Mouse (Mus musculus): ENCODE data around the gene Rassf5. TPM values are rescaled to one million over a fixed set of nuclear protein-coding genes. Genes with fewer than 3 reads are reported as not detected.
"Not testable (repeated sequence)": the region's sequence is repeated elsewhere in the genome, so short reads cannot be mapped to it uniquely, and the experiment has no call there.

Gene Rassf5
- polyA plus RNA-seq, 1 experiment from 2014 or later = 3.5 TPM

DNA sequence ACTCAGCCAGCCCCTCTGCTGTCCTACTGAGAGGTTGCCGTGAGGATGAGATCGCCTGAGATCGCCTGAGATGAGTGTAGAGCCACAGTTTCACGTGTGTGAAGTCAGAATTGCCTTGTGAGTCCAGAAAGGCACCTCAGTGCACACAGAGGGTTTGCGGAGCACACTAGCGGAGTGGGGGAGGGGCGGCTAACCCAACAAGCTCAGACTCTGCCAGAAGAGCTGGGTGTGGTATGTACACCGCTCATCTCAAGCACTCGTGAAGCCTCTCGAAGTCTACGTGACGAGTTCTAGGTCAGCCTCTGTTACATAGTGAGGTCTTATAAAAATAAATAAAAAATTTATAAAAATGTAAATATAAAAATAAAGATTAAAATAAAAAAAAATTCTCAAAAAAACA is 18.8 kb upstream of the Rassf5 start:
- H3K36me3 ChIP-seq (ENCODE audit: control insufficient read depth, insufficient read depth, low read length) = no peaks in the 10 kb centered on the region; the same call in 1 of the 2 replicates
- 76% methylated on average over 12 of the region's 12 CpGs for WGBS
- no peaks in the 10 kb centered on the region for H3K27me3 ChIP-seq (replicated peaks; ENCODE audit: control insufficient read depth, insufficient read depth, low read length)
- H3K27ac ChIP-seq (ENCODE audit: low read length) = no peak overlapping the region
- no peak overlapping the region for H3K4me2 ChIP-seq (ENCODE audit: low read depth, low read length)
- no peaks in the 10 kb centered on the region for H3K9me3 ChIP-seq (ENCODE audit: control insufficient read depth, low read length)
- no peaks in the 10 kb centered on the region for H3K4me1 ChIP-seq (ENCODE audit: control insufficient read depth, insufficient read depth, low read length)
- no peak overlapping the region for H3K9ac ChIP-seq (ENCODE audit: low read depth, low read length)
- no peak for ATAC-seq
- no peak overlapping the region for H3K4me3 ChIP-seq (ENCODE audit: low read length)

DNA sequence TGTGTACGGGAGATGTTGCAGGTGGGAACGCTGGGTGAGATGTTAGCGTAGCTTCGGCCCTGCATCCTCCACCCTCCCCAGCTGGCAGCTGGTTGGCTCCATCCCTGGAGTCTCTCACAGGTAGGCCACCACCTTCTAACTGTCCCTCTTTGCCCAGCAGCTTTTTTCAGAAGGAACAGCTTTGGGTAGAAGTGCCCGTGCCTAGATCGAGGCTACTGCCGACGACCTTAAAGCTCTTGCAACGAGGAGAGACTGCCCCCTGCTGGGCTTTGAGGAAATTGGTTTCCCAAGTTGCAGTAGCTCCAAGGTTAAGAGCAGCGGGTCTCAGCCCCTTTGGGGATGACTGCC is 15.2 kb upstream of the Rassf5 start:
- 33% methylated on average over 10 of the region's 10 CpGs for WGBS
- no peak overlapping the region for H3K9ac ChIP-seq (ENCODE audit: low read depth, low read length)
- no peaks in the 10 kb centered on the region for H3K4me1 ChIP-seq (ENCODE audit: control insufficient read depth, insufficient read depth, low read length)
- ATAC-seq = peak; percentile 36; the same call in 1 of the 2 replicates
- no peak overlapping the region for H3K4me3 ChIP-seq (ENCODE audit: low read length)
- H3K9me3 ChIP-seq (ENCODE audit: control insufficient read depth, low read length) = no peaks in the 10 kb centered on the region
- H3K27me3 ChIP-seq (replicated peaks; ENCODE audit: control insufficient read depth, insufficient read depth, low read length) = no peaks in the 10 kb centered on the region
- no peak overlapping the region for H3K27ac ChIP-seq (ENCODE audit: low read length)
- no peak overlapping the region for H3K4me2 ChIP-seq (ENCODE audit: low read depth, low read length)
- no peaks in the 10 kb centered on the region for H3K36me3 ChIP-seq (ENCODE audit: control insufficient read depth, insufficient read depth, low read length)

DNA sequence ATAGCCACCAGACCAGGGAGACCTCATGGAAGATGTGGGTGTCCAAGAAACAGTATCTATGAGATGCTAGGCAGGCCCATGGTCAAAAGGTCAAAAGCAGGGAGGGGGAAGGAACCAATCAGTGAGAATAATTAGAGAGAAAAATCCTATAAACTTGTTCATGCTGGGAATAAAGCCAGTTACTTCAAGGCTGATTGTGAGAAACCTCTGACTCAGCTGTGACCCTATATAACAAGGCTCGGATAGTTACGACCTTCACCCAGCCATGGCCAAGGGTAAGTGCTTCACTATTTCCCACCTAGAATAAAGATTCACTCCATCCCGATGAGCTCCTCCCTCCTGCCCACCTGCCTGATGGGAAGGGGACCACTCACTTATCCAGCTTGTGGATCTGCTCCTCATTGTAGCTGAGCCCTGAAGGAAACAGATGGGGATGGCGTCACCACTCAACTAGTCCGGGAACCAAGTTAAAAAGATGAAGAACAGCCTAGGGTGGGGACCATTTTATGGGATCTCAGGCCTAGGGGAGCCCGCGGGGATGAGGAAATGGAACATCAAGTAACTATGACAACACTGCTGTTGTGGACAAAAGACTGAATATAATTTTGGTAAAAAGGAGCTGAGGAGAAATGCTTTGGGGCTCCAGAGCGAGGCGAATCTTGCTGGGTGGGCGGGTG is 14.7 kb upstream of the Rassf5 start:
- no peaks in the 10 kb centered on the region for H3K9me3 ChIP-seq (ENCODE audit: control insufficient read depth, low read length)
- no peak overlapping the region for H3K4me2 ChIP-seq (ENCODE audit: low read depth, low read length)
- no peaks in the 10 kb centered on the region for H3K36me3 ChIP-seq (ENCODE audit: control insufficient read depth, insufficient read depth, low read length)
- ATAC-seq = no peak
- no peak overlapping the region for H3K4me3 ChIP-seq (ENCODE audit: low read length)
- 72% methylated on average over 10 of the region's 10 CpGs for WGBS
- no peak overlapping the region for H3K27ac ChIP-seq (ENCODE audit: low read length)
- H3K4me1 ChIP-seq (ENCODE audit: control insufficient read depth, insufficient read depth, low read length) = no peaks in the 10 kb centered on the region
- no peaks in the 10 kb centered on the region for H3K27me3 ChIP-seq (replicated peaks; ENCODE audit: control insufficient read depth, insufficient read depth, low read length)
- no peak overlapping the region for H3K9ac ChIP-seq (ENCODE audit: low read depth, low read length)

DNA sequence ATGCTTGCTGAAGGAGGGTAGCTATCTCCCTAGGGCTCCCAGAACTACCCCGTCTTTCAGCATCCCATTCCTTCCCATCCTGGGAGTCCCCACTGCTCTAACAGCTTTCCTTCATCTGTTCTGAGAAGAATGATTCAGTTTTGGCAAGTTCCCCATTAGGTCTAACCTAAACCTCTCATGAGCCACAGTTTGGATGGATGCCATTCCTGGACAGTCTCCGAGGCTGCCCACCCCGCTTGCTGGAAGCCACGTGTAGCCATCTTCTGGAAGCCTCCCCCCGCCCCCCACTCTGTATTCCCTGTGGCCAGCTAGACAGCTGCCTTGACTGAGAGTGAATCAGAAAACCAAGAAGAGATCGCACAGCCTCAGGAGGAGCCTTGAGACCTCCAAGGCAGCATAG is 12.2 kb upstream of the Rassf5 start:
- H3K36me3 ChIP-seq (ENCODE audit: control insufficient read depth, insufficient read depth, low read length) = no peaks in the 10 kb centered on the region
- no peaks in the 10 kb centered on the region for H3K4me1 ChIP-seq (ENCODE audit: control insufficient read depth, insufficient read depth, low read length)
- H3K4me2 ChIP-seq (ENCODE audit: low read depth, low read length) = no peak overlapping the region
- no peaks in the 10 kb centered on the region for H3K27me3 ChIP-seq (replicated peaks; ENCODE audit: control insufficient read depth, insufficient read depth, low read length)
- H3K9me3 ChIP-seq (ENCODE audit: control insufficient read depth, low read length) = no peaks in the 10 kb centered on the region
- WGBS = 78% methylated on average over 6 of the region's 6 CpGs
- H3K27ac ChIP-seq (ENCODE audit: low read length) = no peak overlapping the region
- H3K4me3 ChIP-seq (ENCODE audit: low read length) = no peak overlapping the region
- ATAC-seq = no peak
- H3K9ac ChIP-seq (ENCODE audit: low read depth, low read length) = no peak overlapping the region

DNA sequence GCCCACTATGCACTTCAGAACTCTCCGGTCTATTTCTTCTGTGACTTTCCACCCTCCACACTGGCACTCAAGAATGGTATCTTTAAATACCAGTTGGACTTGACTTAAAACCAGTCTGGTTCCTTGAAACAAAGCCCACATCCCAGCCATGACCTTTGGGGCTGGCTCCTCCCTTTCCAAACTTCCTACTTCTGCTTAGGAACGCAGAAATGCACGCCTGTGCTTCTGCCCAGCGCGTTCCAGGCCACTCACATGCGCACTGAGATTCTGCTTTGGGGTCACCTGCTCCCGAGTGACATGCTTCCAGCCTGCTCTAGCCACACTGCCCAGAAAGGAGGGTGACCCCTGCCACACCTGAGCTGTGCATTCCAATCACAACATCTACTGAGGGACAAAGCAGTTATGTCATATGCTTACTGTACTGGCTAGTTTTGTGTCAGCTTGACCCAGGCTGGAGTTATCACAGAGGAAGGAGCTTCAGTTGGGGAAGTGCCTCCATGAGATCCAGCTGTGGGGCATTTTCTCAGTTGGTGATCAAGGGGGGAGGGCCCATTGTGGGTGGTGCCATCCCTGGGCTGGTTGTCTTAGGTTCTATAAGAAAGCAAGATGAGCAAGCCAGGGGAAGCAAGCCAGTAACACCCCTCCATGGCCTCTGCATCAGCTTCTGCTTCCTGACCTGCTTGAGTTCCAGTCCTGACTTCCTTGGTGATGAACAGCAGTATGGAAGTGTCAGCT is 7.6 kb upstream of the Rassf5 start:
- H3K9ac ChIP-seq (ENCODE audit: low read depth, low read length); H3K9me3 ChIP-seq (ENCODE audit: control insufficient read depth, low read length); H3K4me3 ChIP-seq (ENCODE audit: low read length); H3K4me1 ChIP-seq (ENCODE audit: control insufficient read depth, insufficient read depth, low read length); H3K36me3 ChIP-seq (ENCODE audit: control insufficient read depth, insufficient read depth, low read length); H3K27ac ChIP-seq (ENCODE audit: low read length); ATAC-seq; H3K4me2 ChIP-seq (ENCODE audit: low read depth, low read length); H3K27me3 ChIP-seq (replicated peaks; ENCODE audit: control insufficient read depth, insufficient read depth, low read length): not testable (repeated sequence)
- 69% methylated on average over 7 of the region's 7 CpGs for WGBS

DNA sequence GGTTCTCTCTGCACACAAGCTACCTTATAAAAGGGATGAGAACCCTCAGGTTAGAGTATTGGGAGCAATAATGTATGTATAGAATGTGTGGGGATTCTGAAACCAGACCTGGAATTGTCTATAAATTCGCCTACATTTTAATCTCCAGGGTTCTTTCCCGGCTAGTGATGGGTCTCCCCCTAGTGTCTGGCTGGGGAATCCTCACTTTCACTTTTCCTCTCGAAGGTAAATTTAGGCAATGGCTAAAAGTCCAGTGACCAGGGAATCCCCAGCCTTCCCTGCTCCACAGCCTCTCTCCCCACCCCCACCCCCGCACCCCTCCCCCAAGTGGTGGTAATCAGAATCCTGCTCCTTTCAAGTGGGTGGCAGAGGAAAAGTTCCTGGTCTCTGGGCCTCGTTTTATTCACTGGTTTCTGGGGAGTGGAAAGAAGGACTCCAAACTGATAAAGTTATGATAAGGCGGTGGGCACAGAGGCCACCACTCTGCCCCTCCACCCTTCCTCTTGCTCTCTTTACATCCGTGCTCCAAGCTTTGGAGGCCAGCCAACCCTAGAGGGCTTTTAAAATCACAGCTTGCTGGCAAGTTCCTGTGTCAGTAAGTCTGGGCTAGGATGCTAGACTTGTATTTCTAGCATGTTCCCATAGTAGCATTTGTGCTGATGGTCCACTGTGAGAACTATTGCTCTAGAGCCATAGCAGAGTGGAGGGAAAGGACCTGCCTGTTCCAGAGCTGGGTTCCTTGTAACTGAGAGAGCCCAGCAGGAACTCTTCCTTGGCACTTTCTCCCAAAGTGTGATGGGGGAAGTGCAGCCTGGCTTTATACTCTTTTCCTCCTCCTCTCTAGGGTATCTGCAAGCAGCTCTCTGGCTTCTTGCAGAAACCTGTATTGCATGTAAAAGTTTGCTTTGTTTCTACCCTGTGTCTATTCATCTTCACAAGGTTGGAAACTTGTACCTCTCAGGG is 1.7 kb upstream of the Rassf5 start:
- Histone ChIP-seq H3K27me3 (replicated peaks; ENCODE audit: control insufficient read depth, insufficient read depth, low read length) (peaks cover 37% of the 10 kb centered on the region), H3K36me3 (ENCODE audit: control insufficient read depth, insufficient read depth, low read length) (no peaks in the 10 kb centered on the region), H3K9me3 (ENCODE audit: control insufficient read depth, low read length) (no peaks in the 10 kb centered on the region), H3K4me1 (ENCODE audit: control insufficient read depth, insufficient read depth, low read length) (peaks cover 15% of the 10 kb centered on the region), H3K4me3 (ENCODE audit: low read length) (no peak overlapping the region), H3K9ac (ENCODE audit: low read depth, low read length) (no peak overlapping the region), H3K27ac (ENCODE audit: low read length) (no peak overlapping the region), H3K4me2 (ENCODE audit: low read depth, low read length) (no peak overlapping the region)
- no peak for ATAC-seq
- 9% methylated on average over 7 of the region's 7 CpGs for WGBS

DNA sequence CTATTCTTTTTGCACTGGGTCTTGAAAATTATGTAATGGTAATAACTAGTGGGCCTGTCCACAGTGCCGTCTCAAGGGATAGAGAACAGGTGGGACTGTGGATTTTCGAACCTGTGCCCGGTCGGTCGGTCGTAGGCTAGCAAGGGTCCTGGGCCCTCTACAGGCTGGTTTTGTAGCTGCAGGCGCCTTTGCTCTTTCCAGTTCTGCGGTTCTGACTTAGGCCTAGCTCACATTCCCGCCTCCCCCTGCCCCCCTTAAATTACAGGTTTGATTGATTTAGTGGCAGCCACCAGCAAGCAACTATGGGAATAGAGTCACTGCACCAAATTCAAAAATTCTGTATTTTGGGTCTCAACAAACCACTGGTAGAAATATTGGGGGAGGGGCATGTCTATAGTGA is 868 bp upstream of the Rassf5 start:
- ATAC-seq = peak; percentile 44
- WGBS = 11% methylated on average over 9 of the region's 9 CpGs
- H3K9ac ChIP-seq (ENCODE audit: low read depth, low read length) = peak overlapping the region; percentile 78
- peaks cover 40% of the 10 kb centered on the region for H3K27me3 ChIP-seq (replicated peaks; ENCODE audit: control insufficient read depth, insufficient read depth, low read length)
- H3K9me3 ChIP-seq (ENCODE audit: control insufficient read depth, low read length) = no peaks in the 10 kb centered on the region
- peak overlapping the region; percentile 70 for H3K4me3 ChIP-seq (ENCODE audit: low read length)
- no peak overlapping the region for H3K27ac ChIP-seq (ENCODE audit: low read length)
- H3K4me2 ChIP-seq (ENCODE audit: low read depth, low read length) = peak overlapping the region; percentile 99
- H3K36me3 ChIP-seq (ENCODE audit: control insufficient read depth, insufficient read depth, low read length) = no peaks in the 10 kb centered on the region
- peaks cover 15% of the 10 kb centered on the region for H3K4me1 ChIP-seq (ENCODE audit: control insufficient read depth, insufficient read depth, low read length)

DNA sequence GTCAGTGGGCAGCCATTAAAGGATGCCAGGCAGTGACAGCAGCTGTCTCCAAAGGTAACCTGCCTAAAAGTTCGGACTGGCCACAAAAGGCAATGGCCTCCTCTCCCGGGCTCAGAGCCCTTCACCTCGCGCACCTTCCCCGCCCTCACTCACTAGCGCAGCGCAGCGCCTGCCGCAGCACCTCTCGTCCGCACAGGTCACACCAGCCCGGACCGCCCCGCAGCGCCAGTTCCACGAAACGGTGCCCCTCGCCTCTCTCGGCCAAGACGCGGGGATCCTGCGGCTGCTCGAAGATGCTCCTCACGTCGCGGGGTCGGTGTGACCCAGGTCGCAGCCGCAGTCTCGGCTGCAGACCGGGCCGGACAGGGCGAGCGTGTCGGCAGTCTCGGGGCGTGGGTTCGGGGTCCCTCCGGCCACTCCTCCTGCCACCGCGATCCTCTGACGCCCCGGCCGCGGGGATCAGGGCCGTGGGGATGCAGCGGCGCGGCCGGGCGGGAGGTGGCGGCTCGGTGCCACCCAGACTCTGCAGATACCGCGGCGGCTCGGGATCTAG is 446 bp downstream of the Rassf5 start:
- peak overlapping the region; percentile 99 for H3K4me2 ChIP-seq (ENCODE audit: low read depth, low read length)
- peaks cover 15% of the 10 kb centered on the region for H3K4me1 ChIP-seq (ENCODE audit: control insufficient read depth, insufficient read depth, low read length)
- peak; percentile 10; the same call in 1 of the 2 replicates for ATAC-seq
- no peaks in the 10 kb centered on the region for H3K9me3 ChIP-seq (ENCODE audit: control insufficient read depth, low read length)
- H3K27ac ChIP-seq (ENCODE audit: low read length) = no peak overlapping the region
- no peaks in the 10 kb centered on the region for H3K36me3 ChIP-seq (ENCODE audit: control insufficient read depth, insufficient read depth, low read length)
- H3K27me3 ChIP-seq (replicated peaks; ENCODE audit: control insufficient read depth, insufficient read depth, low read length) = peaks cover 50% of the 10 kb centered on the region
- H3K9ac ChIP-seq (ENCODE audit: low read depth, low read length) = peak overlapping the region; percentile 78
- H3K4me3 ChIP-seq (ENCODE audit: low read length) = peak overlapping the region; percentile 70
- under 1% methylated on average over 57 of the region's 57 CpGs for WGBS

DNA sequence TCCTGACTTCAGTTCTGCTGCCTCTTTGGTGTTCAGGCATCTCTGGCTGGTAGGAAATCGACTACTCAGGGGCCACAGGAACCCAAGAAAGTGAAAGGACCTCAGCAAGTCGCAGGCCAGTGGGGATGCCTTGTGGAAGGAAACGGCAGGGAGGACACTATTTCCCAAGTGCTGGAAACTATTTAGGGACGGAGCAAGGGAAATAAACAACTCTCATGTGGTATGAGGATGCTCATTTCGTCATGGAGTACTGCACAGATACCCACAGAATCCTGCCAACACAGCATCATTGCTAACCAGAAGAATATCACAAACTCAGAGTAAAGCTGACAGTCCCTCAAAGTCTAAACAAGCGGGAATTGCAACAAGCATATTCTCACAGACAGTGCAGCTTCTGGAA is 2.1 kb downstream of the Rassf5 start:
- H3K27me3 ChIP-seq (replicated peaks; ENCODE audit: control insufficient read depth, insufficient read depth, low read length) = peaks cover 45% of the 10 kb centered on the region
- no peak for ATAC-seq
- peaks cover 17% of the 10 kb centered on the region for H3K4me1 ChIP-seq (ENCODE audit: control insufficient read depth, insufficient read depth, low read length)
- H3K4me2 ChIP-seq (ENCODE audit: low read depth, low read length) = no peak overlapping the region
- WGBS = 33% methylated on average over 6 of the region's 6 CpGs
- H3K9ac ChIP-seq (ENCODE audit: low read depth, low read length) = no peak overlapping the region
- H3K27ac ChIP-seq (ENCODE audit: low read length) = no peak overlapping the region
- no peak overlapping the region for H3K4me3 ChIP-seq (ENCODE audit: low read length)
- H3K9me3 ChIP-seq (ENCODE audit: control insufficient read depth, low read length) = no peaks in the 10 kb centered on the region
- no peaks in the 10 kb centered on the region for H3K36me3 ChIP-seq (ENCODE audit: control insufficient read depth, insufficient read depth, low read length)
